Mouse (Mus musculus) adrenal gland, postnatal 25 days (tissue): ENCODE data around the gene Sult1e1. TPM values are rescaled to one million over a fixed set of nuclear protein-coding genes. Genes with fewer than 3 reads are reported as not detected.

ENCODE experiments used
- microRNA-seq, 2 experiments: library from miRNA; unstranded; fragments of <30 nt; microRNA quantifications; one replicate each; pipeline ENCODE4 v1.2.0; 2021
- total RNA-seq: library from RNA; stranded (reverse); gene quantifications from 2 replicates; pipeline ENCODE4 v1.2.3, GENCODE M21; 2021

Sult1e1 gene
- total RNA-seq, 1 experiment from 2014 or later, result 0.24 TPM

Small RNAs within 50 kb of the gene (microRNA-seq; reads per million reads assigned to microRNA genes)
- gene Mir3969, result 0 reads per million in 2 experiments

Other genes with a start within 250 kb of the Sult1e1 start
- gene Ugt2b38, start 167.4 kb downstream of the Sult1e1 start, total RNA-seq, result not detected in 2 replicates
- not detected in 2 replicates for gene Ugt2a2, start 109.3 kb downstream of the Sult1e1 start, total RNA-seq
- not detected in 2 replicates for gene Gm43638, start 104.8 kb downstream of the Sult1e1 start, total RNA-seq
- gene Ugt2a1, start 100.7 kb downstream of the Sult1e1 start, total RNA-seq, result not detected in 2 replicates
- gene Sult1b1, start 53.4 kb downstream of the Sult1e1 start, total RNA-seq, result not detected in 2 replicates
- gene Sult1d1, start 22.6 kb downstream of the Sult1e1 start, total RNA-seq, result 0.76 TPM in 1 of 2 replicates, not detected in the other
- not detected in 2 replicates for gene Csn1s1, start 74.6 kb upstream of the Sult1e1 start, total RNA-seq
- not detected in 2 replicates for gene Csn2, start 108.0 kb upstream of the Sult1e1 start, total RNA-seq
- gene Csn1s2a, start 183.0 kb upstream of the Sult1e1 start, total RNA-seq, result not detected in 2 replicates
- not detected in 2 replicates for gene Csn1s2b, start 216.5 kb upstream of the Sult1e1 start, total RNA-seq
- gene Prr27, start 234.1 kb upstream of the Sult1e1 start, total RNA-seq, result not detected in 2 replicates